Mouse (Mus musculus) spleen, adult 2 months (tissue): ENCODE measurements at regions not wholly inside any gene's neighbourhood (a gene's known extent, or its start where the extent isn't known, plus 50 kb on each side); places are given as distances from the start of the nearest gene placed in this dataset.

Source experiments
- CTCF ChIP-seq: fragments of 200-500 bp; IDR thresholded peaks from 2 replicates; pipeline ENCODE4 v1.5.1; 2011; ENCODE audit warnings: mild to moderate bottlenecking, inconsistent platforms; ENCODE audit not compliant: insufficient read depth, insufficient read length, insufficient replicate concordance; ENCODE audit errors: extremely low read depth
- POLR2A ChIP-seq: fragments of 200-500 bp; IDR thresholded peaks from 2 replicates; pipeline ENCODE4 v1.6.1; 2011; ENCODE audit warnings: low read depth, low read length, inconsistent platforms

DNA sequence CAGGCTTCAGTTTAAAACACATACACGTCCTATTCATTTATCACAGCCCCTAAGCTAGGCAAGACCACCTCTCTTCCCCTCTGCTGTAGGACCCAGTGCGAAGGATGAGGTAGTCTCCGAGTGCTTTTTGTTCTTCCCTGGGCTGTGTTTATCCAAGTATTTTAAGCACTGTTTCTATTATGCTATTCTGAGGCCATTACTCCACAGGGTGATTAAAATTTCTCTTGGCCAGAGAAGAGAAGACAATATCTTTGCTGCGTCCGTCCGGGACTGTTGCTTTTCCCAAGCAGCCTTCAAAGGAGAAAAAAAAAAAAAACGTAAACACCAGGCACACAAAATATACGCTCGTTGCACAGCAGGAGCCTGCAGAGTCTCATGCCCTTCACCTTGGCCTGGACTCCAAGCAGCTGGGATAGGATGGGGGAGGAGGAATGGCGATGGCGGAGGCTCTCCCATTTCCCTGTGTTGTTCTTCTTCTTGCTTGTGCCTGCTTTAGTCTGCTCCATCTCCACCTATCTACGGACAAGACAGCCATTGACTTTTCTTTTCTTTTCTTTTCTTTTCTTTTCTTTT, 83.1 kb upstream of the Tbx3 start:
- TF ChIP-seq CTCF (no peak), POLR2A (no peak)
